Mouse (Mus musculus): ENCODE measurements around the gene Olfr125.

Olfr125 gene

GRCm38 (mm10) chr17:37832649-37833048, at the start of gene Olfr125:
Gene Olfr125 (plus strand): TSS chr17:37832949.
- DNase-seq = no peak

GRCm38 (mm10) chr17:37793229-37793628, 39.5 kb upstream of the Olfr125 start, which contains the start of gene Olfr123:
Gene Olfr123 (plus strand): TSS chr17:37793529.
- DNase-seq = no peak

DNA sequence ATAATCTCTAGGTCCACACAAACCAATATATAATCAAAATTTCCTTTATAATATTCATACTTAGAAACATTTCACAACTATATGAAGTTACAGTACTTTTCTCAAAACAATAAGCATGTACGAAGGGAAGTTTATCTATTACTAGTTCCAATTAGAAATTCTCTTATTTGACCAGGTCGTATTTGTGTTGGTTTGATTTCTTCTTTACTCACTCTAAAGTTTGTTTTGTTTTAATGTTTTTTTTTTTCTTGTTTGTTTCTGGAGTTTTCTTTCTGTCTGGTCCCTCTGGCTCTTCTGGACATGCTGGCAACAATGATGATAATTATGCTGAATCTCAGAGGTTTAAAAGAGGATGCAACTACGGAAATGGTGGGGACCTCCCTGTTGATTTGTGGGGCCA, 33.2 kb upstream of the Olfr125 start, which contains the start of gene Olfr124:
Gene Olfr124 (plus strand): TSS at position 301 of the 400 bp plus-strand sequence.
- no peak for DNase-seq

DNA sequence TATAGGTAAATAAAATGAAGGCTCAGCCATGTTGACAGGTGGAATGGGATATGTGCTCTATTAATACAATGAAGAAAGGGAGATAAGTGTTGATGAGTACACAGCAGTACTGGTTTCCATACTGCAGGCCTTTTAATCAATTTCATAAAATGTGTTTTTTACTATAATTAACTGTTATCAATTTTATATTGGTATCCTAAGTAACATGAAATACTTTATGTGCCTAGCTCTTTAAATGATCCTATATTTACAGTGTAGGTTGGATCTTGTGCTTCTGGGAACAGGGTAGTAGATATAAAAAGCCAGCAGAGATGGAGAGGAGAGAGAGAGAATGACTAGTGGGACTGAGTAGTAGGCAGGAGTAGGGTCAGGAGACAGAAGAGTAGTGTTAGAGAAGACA, 14.4 kb downstream of the Olfr125 start, which contains the start of gene Olfr126:
Gene Olfr126 (plus strand): TSS at position 301 of the 400 bp plus-strand sequence.
- no peak for DNase-seq

GRCm38 (mm10) chr17:37863901-37864300, 31.2 kb downstream of the Olfr125 start:
- DNase-seq = no peak

- no peak for DNase-seq
Observed at GRCm38 (mm10) chr17:37869676-37870205, 37.0 kb downstream of the Olfr125 start.

DNA sequence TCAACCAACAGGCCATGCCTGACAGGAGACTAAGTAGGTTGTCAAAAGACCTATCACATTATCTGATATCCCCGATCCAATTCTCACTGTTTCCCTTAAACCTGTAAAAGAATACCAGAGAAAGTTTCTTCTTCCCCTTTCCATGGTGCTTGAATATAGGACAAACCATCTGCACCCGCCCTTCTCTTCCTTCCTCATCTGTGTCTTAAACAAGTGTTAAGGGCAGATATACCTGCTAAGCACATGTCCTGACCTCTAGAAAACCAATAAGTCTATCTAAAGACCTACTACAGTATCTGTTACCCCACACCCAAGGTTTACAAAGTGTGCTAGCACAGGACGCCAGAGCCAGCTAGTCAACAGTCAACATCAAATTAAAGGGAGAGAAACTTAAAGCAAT, 41.1 kb downstream of the Olfr125 start:
- DNase-seq = no peak
